Mouse (Mus musculus) limb, embryonic 15.5 days (tissue): ENCODE data around the gene Sergef. TPM values are rescaled to one million over a fixed set of nuclear protein-coding genes. Genes with fewer than 3 reads are reported as not detected.
A peak's percentile ranks its signal among the peaks of the same experiment; 100 is the strongest.

Experiments
- ATAC-seq: fragments of 200-750 bp; cut with Nextera tagmentation; 2 replicates; pipeline ENCODE4 v1.8.0; 2017; ENCODE audit warnings: low read depth, moderate TSS enrichment; ENCODE audit not compliant: insufficient number of reproducible peaks, low FRiP score, low TSS enrichment
- H3K27ac ChIP-seq: fragments of 300-500 bp; sonication (generic); 2 replicates; pipeline ENCODE4 v1.5.1; 2015; ENCODE audit warnings: moderate library complexity, mild to moderate bottlenecking, inconsistent platforms
- H3K27me3 ChIP-seq: fragments of 300-500 bp; sonication (generic); 2 replicates; pipeline ENCODE4 v1.6.1; 2015; ENCODE audit warnings: inconsistent platforms
- H3K36me3 ChIP-seq: fragments of 300-500 bp; sonication (generic); 2 replicates; pipeline ENCODE4 v1.6.1; 2015; ENCODE audit warnings: inconsistent platforms
- H3K4me1 ChIP-seq: fragments of 300-500 bp; sonication (generic); 2 replicates; pipeline ENCODE4 v1.6.1; 2015; ENCODE audit warnings: inconsistent platforms
- H3K4me2 ChIP-seq: fragments of 300-500 bp; sonication (generic); 2 replicates; pipeline ENCODE4 v1.6.1; 2015; ENCODE audit warnings: mild to moderate bottlenecking, inconsistent platforms
- H3K4me3 ChIP-seq: fragments of 300-500 bp; sonication (generic); 2 replicates; pipeline ENCODE4 v1.5.1; 2015; ENCODE audit warnings: mild to moderate bottlenecking, inconsistent platforms
- H3K9ac ChIP-seq: fragments of 300-500 bp; sonication (generic); 2 replicates; pipeline ENCODE4 v1.6.1; 2015; ENCODE audit warnings: inconsistent platforms
- H3K9me3 ChIP-seq: fragments of 300-500 bp; sonication (generic); 2 replicates; pipeline ENCODE4 v1.6.1; 2016; ENCODE audit warnings: inconsistent platforms
- WGBS: fragments of 180-500 bp; shearing (Covaris S2); methylation state at CpG from one replicate; pipeline ENCODE4 v1.1.7; 2015; 5-methylcytosine and 5-hydroxymethylcytosine counted together
- polyA plus RNA-seq: library from polyadenylated mRNA; unstranded; fragments of >200 nt; fragmentation: Nextera tagmentation; extraction: Ambion mirVana; gene quantifications from 2 replicates; pipeline ENCODE4 v1.2.1, GENCODE M21; 2015

Sergef gene
- polyA plus RNA-seq, 1 experiment from 2014 or later, result 16.5 TPM

- H3K4me2 ChIP-seq, result no peak overlapping the region
- H3K9ac ChIP-seq, result no peak overlapping the region
- no peak for ATAC-seq
- no peaks in the 10 kb centered on the region for H3K27me3 ChIP-seq
- H3K27ac ChIP-seq, result no peak overlapping the region
- no peaks in the 10 kb centered on the region for H3K9me3 ChIP-seq
- H3K4me1 ChIP-seq, result no peaks in the 10 kb centered on the region
- no peak overlapping the region for H3K4me3 ChIP-seq
- no peaks in the 10 kb centered on the region for H3K36me3 ChIP-seq
- WGBS, result 70% methylated on average over 3 of the region's 3 CpGs
Measured at GRCm38 (mm10) chr7:46457889-46458288, 181.7 kb downstream of the Sergef start.

DNA sequence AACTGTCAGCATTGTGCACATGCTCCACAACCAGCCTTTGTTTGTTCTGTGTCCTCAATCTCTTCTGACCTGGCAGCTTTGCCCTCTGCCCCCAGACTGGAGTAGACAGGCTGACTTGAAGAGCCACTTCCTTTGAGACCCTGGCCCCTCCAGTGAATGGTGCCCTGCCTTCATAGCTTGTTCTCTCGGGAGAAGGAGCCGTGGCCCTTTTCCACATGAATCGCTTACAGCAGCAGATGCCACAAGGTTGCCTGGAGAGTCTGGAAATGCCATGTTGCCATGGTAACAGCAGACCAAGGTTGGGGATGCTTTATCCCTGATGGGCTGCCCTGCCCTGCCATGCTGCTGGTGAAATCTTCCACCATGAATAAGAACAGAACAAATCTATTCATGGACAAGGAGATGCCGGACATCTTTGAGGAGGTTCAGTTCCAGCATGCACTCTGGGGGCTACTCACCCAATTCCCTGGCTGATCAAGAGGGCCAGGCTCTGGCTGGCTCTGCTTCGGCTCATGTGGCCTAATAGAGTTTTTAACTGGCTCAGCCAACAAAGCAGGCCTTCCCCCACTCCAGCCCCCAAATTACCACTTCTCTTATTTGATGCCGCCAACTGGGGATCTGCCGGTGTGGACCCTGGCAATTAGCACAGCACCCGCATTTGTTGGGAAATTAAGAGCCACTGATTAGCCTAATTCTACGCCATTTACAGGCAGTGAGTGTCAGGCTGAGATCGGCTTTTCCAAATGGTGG, 185.5 kb downstream of the Sergef start:
- ATAC-seq, result no peak
- Histone ChIP-seq H3K9ac (no peak overlapping the region), H3K27me3 (no peaks in the 10 kb centered on the region), H3K4me3 (no peak overlapping the region), H3K27ac (no peak overlapping the region), H3K9me3 (no peaks in the 10 kb centered on the region), H3K4me1 (no peaks in the 10 kb centered on the region), H3K4me2 (no peak overlapping the region), H3K36me3 (no peaks in the 10 kb centered on the region)
- WGBS, result 30% methylated on average over 10 of the region's 10 CpGs

GRCm38 (mm10) chr7:46448922-46449645, 190.5 kb downstream of the Sergef start:
- Histone ChIP-seq H3K4me3 (no peak overlapping the region), H3K36me3 (no peaks in the 10 kb centered on the region), H3K4me2 (no peak overlapping the region), H3K4me1 (no peaks in the 10 kb centered on the region), H3K27ac (no peak overlapping the region), H3K9ac (no peak overlapping the region), H3K9me3 (no peaks in the 10 kb centered on the region), H3K27me3 (no peaks in the 10 kb centered on the region)
- no peak for ATAC-seq
- 47% methylated on average over 6 of the region's 6 CpGs for WGBS

DNA sequence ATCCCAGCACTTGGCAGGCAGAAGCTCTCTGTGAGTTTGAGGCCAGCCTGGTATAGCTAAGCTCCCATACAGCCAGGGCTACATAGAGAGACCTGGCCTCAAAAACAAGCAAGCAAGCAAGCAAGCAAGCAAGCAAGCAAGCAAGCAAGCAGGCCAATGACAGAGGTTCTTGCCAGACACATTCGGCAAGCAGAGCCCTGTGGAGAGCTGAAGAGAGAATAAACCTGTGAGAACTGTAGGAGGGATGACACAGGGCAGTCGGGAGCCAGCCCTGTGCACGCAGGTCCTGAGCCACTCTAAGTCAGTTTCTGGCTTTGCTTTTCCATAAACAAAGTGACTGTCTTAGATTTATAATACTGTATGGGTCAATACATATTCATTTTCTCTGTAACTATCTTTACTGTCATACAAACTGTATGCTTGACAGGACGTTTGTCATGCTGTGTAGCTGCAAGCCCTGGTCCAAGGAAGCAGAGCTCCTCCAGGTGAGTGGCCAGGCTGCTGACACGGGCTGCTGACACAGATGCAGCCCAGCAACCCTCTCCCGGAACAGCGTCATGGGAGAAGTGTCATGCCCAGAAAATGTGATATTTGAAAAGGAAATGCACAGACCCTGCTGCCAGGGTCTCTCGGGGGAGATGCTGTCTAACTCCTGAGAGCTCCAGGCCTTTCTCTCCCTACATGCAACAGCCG, 192.0 kb downstream of the Sergef start:
- ATAC-seq, result no peak
- no peak overlapping the region for H3K4me3 ChIP-seq
- H3K9ac ChIP-seq, result no peak overlapping the region
- H3K27ac ChIP-seq, result no peak overlapping the region
- no peaks in the 10 kb centered on the region for H3K36me3 ChIP-seq
- no peaks in the 10 kb centered on the region for H3K27me3 ChIP-seq
- no peaks in the 10 kb centered on the region for H3K4me1 ChIP-seq
- no peak overlapping the region for H3K4me2 ChIP-seq
- WGBS, result 63% methylated on average over 9 of the region's 9 CpGs
- H3K9me3 ChIP-seq, result no peaks in the 10 kb centered on the region

DNA sequence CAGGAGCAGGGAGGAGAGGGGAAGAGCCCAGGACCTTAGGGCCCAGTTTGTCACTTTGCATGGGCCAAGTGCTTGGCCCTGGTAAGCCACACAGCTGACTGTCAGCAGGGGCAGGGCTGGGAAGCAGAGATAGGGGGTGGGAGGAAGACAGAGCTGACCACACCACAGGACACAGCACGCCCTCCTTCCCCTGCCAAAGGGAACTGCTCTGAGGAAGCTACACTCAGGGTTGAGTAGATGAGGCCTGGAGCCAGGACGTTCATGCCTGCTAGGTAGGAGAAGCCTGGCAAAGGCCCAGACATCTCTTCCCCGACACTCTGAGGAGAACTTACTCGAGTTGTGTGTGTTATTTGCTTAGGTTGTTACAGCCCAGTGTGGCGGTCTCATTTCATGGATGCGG, 193.7 kb downstream of the Sergef start:
- Histone ChIP-seq H3K9ac (no peak overlapping the region), H3K27me3 (no peaks in the 10 kb centered on the region), H3K9me3 (no peaks in the 10 kb centered on the region), H3K4me1 (no peaks in the 10 kb centered on the region), H3K27ac (no peak overlapping the region), H3K4me3 (no peak overlapping the region), H3K36me3 (no peaks in the 10 kb centered on the region), H3K4me2 (no peak overlapping the region)
- 80% methylated on average over 6 of the region's 6 CpGs for WGBS
- no peak for ATAC-seq

GRCm38 (mm10) chr7:46443163-46443562, 196.4 kb downstream of the Sergef start:
- WGBS, result 79% methylated on average over 10 of the region's 10 CpGs
- Histone ChIP-seq H3K4me2 (no peak overlapping the region), H3K9me3 (no peaks in the 10 kb centered on the region), H3K36me3 (no peaks in the 10 kb centered on the region), H3K27me3 (no peaks in the 10 kb centered on the region), H3K9ac (no peak overlapping the region), H3K4me3 (no peak overlapping the region), H3K4me1 (no peaks in the 10 kb centered on the region), H3K27ac (no peak overlapping the region)
- no peak for ATAC-seq

- Histone ChIP-seq H3K4me2 (no peak overlapping the region), H3K36me3 (no peaks in the 10 kb centered on the region), H3K4me1 (no peaks in the 10 kb centered on the region), H3K9me3 (no peaks in the 10 kb centered on the region), H3K27ac (0 out of 2 replicates have a peak overlapping the region, but pooled peaks have one; percentile 17), H3K4me3 (no peak overlapping the region), H3K9ac (no peak overlapping the region), H3K27me3 (no peaks in the 10 kb centered on the region)
- no peak for ATAC-seq
- WGBS, result 31% methylated on average over 9 of the region's 9 CpGs
Measured at GRCm38 (mm10) chr7:46438537-46439141, 201.0 kb downstream of the Sergef start.

- H3K27ac ChIP-seq, result no peak overlapping the region
- WGBS, result 88% methylated on average over 5 of the region's 5 CpGs
- ATAC-seq, result no peak
- H3K27me3 ChIP-seq, result no peaks in the 10 kb centered on the region
- no peaks in the 10 kb centered on the region for H3K4me1 ChIP-seq
- no peaks in the 10 kb centered on the region for H3K9me3 ChIP-seq
- H3K9ac ChIP-seq, result no peak overlapping the region
- H3K4me2 ChIP-seq, result no peak overlapping the region
- no peaks in the 10 kb centered on the region for H3K36me3 ChIP-seq
- H3K4me3 ChIP-seq, result no peak overlapping the region
Measured at GRCm38 (mm10) chr7:46435833-46436232, 203.8 kb downstream of the Sergef start.

DNA sequence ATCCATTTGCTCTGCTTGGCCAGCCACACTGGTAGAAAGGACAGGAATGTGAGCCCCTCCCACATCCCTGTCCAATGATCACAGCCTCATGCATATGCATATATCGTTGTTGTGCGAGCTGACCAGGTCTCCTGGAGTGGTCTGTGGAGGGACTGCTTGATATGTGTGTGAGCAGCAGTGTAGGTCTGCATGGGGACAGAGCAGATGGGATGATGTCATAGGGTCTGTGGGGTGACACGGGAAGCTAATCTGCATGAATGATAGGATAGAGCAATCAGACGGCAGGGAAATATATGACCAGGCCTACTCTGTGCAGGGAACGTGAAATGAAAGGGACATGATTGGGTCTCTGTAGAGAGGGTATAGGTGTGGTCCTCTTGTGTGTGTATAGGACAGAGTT, 205.7 kb downstream of the Sergef start:
- 70% methylated on average over 5 of the region's 5 CpGs for WGBS
- H3K4me2 ChIP-seq, result no peak overlapping the region
- H3K9me3 ChIP-seq, result no peaks in the 10 kb centered on the region
- no peak overlapping the region for H3K9ac ChIP-seq
- no peak overlapping the region for H3K4me3 ChIP-seq
- H3K36me3 ChIP-seq, result no peaks in the 10 kb centered on the region
- H3K27me3 ChIP-seq, result no peaks in the 10 kb centered on the region
- no peak overlapping the region for H3K27ac ChIP-seq
- no peak for ATAC-seq
- no peaks in the 10 kb centered on the region for H3K4me1 ChIP-seq

GRCm38 (mm10) chr7:46425012-46425411, 214.6 kb downstream of the Sergef start:
- no peaks in the 10 kb centered on the region for H3K9me3 ChIP-seq
- H3K27ac ChIP-seq, result no peak overlapping the region
- no peak overlapping the region for H3K4me3 ChIP-seq
- no peak overlapping the region for H3K9ac ChIP-seq
- no peak overlapping the region for H3K4me2 ChIP-seq
- no peaks in the 10 kb centered on the region for H3K4me1 ChIP-seq
- no peaks in the 10 kb centered on the region for H3K27me3 ChIP-seq
- 52% methylated on average over 4 of the region's 4 CpGs for WGBS
- ATAC-seq, result no peak
- H3K36me3 ChIP-seq, result no peaks in the 10 kb centered on the region

GRCm38 (mm10) chr7:46423951-46424350, 215.7 kb downstream of the Sergef start:
- no peak overlapping the region for H3K9ac ChIP-seq
- no peak overlapping the region for H3K27ac ChIP-seq
- no peaks in the 10 kb centered on the region for H3K4me1 ChIP-seq
- H3K4me2 ChIP-seq, result no peak overlapping the region
- H3K4me3 ChIP-seq, result no peak overlapping the region
- H3K27me3 ChIP-seq, result no peaks in the 10 kb centered on the region
- no peaks in the 10 kb centered on the region for H3K36me3 ChIP-seq
- 79% methylated on average over 3 of the region's 3 CpGs for WGBS
- ATAC-seq, result no peak
- H3K9me3 ChIP-seq, result no peaks in the 10 kb centered on the region
